Mouse (Mus musculus) C2C12 (cell line): ENCODE measurements around the gene Tmtc2. TPM values are rescaled to one million over a fixed set of nuclear protein-coding genes. Genes with fewer than 3 reads are reported as not detected.

Experiments
- H3K27me3 ChIP-seq: one replicate; pipeline ENCODE4 v1.6.1; 2011; ENCODE audit not compliant: control insufficient read depth, insufficient read depth, insufficient read length
- H3K36me3 ChIP-seq: one replicate; pipeline ENCODE4 v1.6.1; 2011; ENCODE audit not compliant: control insufficient read depth, insufficient read depth
- H3K4me3 ChIP-seq: one replicate; pipeline ENCODE4 v1.5.1; 2011; ENCODE audit warnings: mild to moderate bottlenecking, control low read depth; ENCODE audit not compliant: poor library complexity, insufficient read depth, severe bottlenecking
- H3K79me2 ChIP-seq: one replicate; pipeline ENCODE4 v1.6.1; 2011; ENCODE audit not compliant: control insufficient read depth, insufficient read depth
- H3K79me3 ChIP-seq: one replicate; pipeline ENCODE4 v1.6.1; 2011; ENCODE audit warnings: low read depth, control low read depth
- H3ac ChIP-seq: one replicate; pipeline ENCODE3; 2011; ENCODE audit warnings: low read depth; ENCODE audit not compliant: control insufficient read depth, insufficient read length
- CEBPB ChIP-seq: IDR thresholded peaks from one replicate; pipeline ENCODE4 v1.6.1; 2011; ENCODE audit warnings: low read depth, mild to moderate bottlenecking, control low read depth, moderate library complexity
- CTCF ChIP-seq: IDR thresholded peaks from one replicate; pipeline ENCODE4 v1.5.1; 2011; ENCODE audit not compliant: control insufficient read depth, insufficient read depth, insufficient read length
- FOSL1 ChIP-seq: IDR thresholded peaks from one replicate; pipeline ENCODE4 v1.8.0; 2011; ENCODE audit warnings: mild to moderate bottlenecking, low read length; ENCODE audit not compliant: poor library complexity, insufficient read depth, severe bottlenecking
- MAX ChIP-seq: IDR thresholded peaks from one replicate; pipeline ENCODE4 v1.6.1; 2011; ENCODE audit warnings: mild to moderate bottlenecking, control low read depth
- MYOD1 ChIP-seq: IDR thresholded peaks from one replicate; pipeline ENCODE4 v1.6.1; 2011; ENCODE audit warnings: low read depth; ENCODE audit not compliant: control insufficient read depth, insufficient read length
- MYOG ChIP-seq: IDR thresholded peaks from one replicate; pipeline ENCODE4 v1.6.1; 2011; ENCODE audit not compliant: control insufficient read depth, insufficient read length; ENCODE audit errors: extremely low read depth
- USF1 ChIP-seq: IDR thresholded peaks from one replicate; pipeline ENCODE4 v1.6.1; 2011; ENCODE audit warnings: low read depth, mild to moderate bottlenecking, control low read depth, moderate library complexity
- polyA plus RNA-seq: library from polyadenylated mRNA; unstranded; fragments of >200 nt; fragmentation: generic; extraction: Trizol; gene quantifications from one replicate; pipeline ENCODE4 v1.2.1, GENCODE M21; 2012; ENCODE audit warnings: missing spikeins

Tmtc2 gene
- polyA plus RNA-seq, 1 experiment, result 0.25 TPM

- Histone ChIP-seq H3K36me3 (no peaks in the 10 kb centered on the region), H3K79me3 (no peaks in the 10 kb centered on the region), H3K4me3 (no peak overlapping the region), H3K27me3 (no peaks in the 10 kb centered on the region), H3ac (no peak overlapping the region), H3K79me2 (no peaks in the 10 kb centered on the region)
- TF ChIP-seq USF1 (no peak), MYOD1 (no peak), CEBPB (no peak), CTCF (no peak), MAX (no peak), MYOG (no peak), FOSL1 (no peak)
Measured at GRCm38 (mm10) chr10:105430885-105431284, 143.4 kb downstream of the Tmtc2 start.

- no peak overlapping the region for H3K4me3 ChIP-seq
- no peaks in the 10 kb centered on the region for H3K36me3 ChIP-seq
- H3K79me3 ChIP-seq, result no peaks in the 10 kb centered on the region
- no peak overlapping the region for H3ac ChIP-seq
- H3K27me3 ChIP-seq, result no peaks in the 10 kb centered on the region
- TF ChIP-seq MYOG (no peak), CTCF (no peak), FOSL1 (no peak), MAX (no peak), CEBPB (no peak), USF1 (no peak), MYOD1 (no peak)
- no peaks in the 10 kb centered on the region for H3K79me2 ChIP-seq
Measured at GRCm38 (mm10) chr10:105430232-105430631, 144.0 kb downstream of the Tmtc2 start.

- Histone ChIP-seq H3K79me2 (no peaks in the 10 kb centered on the region), H3K79me3 (no peaks in the 10 kb centered on the region), H3K27me3 (no peaks in the 10 kb centered on the region), H3K36me3 (no peaks in the 10 kb centered on the region), H3ac (no peak overlapping the region), H3K4me3 (no peak overlapping the region)
- TF ChIP-seq MYOG, result no peak
- TF ChIP-seq MAX, result no peak
- no peak for TF ChIP-seq CEBPB
- no peak for TF ChIP-seq CTCF
- no peak for TF ChIP-seq USF1
- no peak for TF ChIP-seq FOSL1
- no peak for TF ChIP-seq MYOD1
Measured at GRCm38 (mm10) chr10:105428080-105428479, 146.2 kb downstream of the Tmtc2 start.

GRCm38 (mm10) chr10:105427625-105428024 lies 146.6 kb downstream of the Tmtc2 start:
- Histone ChIP-seq H3K27me3 (no peaks in the 10 kb centered on the region), H3K4me3 (no peak overlapping the region), H3ac (no peak overlapping the region), H3K79me3 (no peaks in the 10 kb centered on the region), H3K79me2 (no peaks in the 10 kb centered on the region), H3K36me3 (no peaks in the 10 kb centered on the region)
- TF ChIP-seq CTCF, result no peak
- no peak for TF ChIP-seq CEBPB
- no peak for TF ChIP-seq MAX
- TF ChIP-seq MYOG, result no peak
- TF ChIP-seq USF1, result no peak
- TF ChIP-seq MYOD1, result no peak
- no peak for TF ChIP-seq FOSL1

GRCm38 (mm10) chr10:105425052-105425451 lies 149.2 kb downstream of the Tmtc2 start:
- TF ChIP-seq MYOG, result no peak
- no peak for TF ChIP-seq CTCF
- no peak for TF ChIP-seq FOSL1

GRCm38 (mm10) chr10:105423187-105423586 lies 151.1 kb downstream of the Tmtc2 start:
- TF ChIP-seq MAX (no peak), CEBPB (no peak), USF1 (no peak), CTCF (no peak), FOSL1 (no peak), MYOD1 (no peak), MYOG (no peak)
- Histone ChIP-seq H3ac (no peak overlapping the region), H3K79me3 (no peaks in the 10 kb centered on the region), H3K36me3 (no peaks in the 10 kb centered on the region), H3K79me2 (no peaks in the 10 kb centered on the region), H3K27me3 (no peaks in the 10 kb centered on the region), H3K4me3 (no peak overlapping the region)

More at GRCm38 (mm10) chr10:105425052-105425451, 149.2 kb downstream of the Tmtc2 start:
- no peaks in the 10 kb centered on the region for H3K79me2 ChIP-seq
- no peak overlapping the region for H3K4me3 ChIP-seq
- H3K79me3 ChIP-seq, result no peaks in the 10 kb centered on the region
- H3K36me3 ChIP-seq, result no peaks in the 10 kb centered on the region
- H3K27me3 ChIP-seq, result no peaks in the 10 kb centered on the region
- no peak overlapping the region for H3ac ChIP-seq
